Mouse (Mus musculus) C2C12 (cell line): ENCODE measurements at regions not wholly inside any gene's neighbourhood (a gene's known extent, or its start where the extent isn't known, plus 50 kb on each side); places are given as distances from the start of the nearest gene placed in this dataset.

Experiments used
- H3K27me3 ChIP-seq: one replicate; pipeline ENCODE4 v1.6.1; 2011; ENCODE audit not compliant: control insufficient read depth, insufficient read depth, insufficient read length
- H3K36me3 ChIP-seq: one replicate; pipeline ENCODE4 v1.6.1; 2011; ENCODE audit not compliant: control insufficient read depth, insufficient read depth
- H3K4me3 ChIP-seq: one replicate; pipeline ENCODE4 v1.5.1; 2011; ENCODE audit warnings: mild to moderate bottlenecking, control low read depth; ENCODE audit not compliant: poor library complexity, insufficient read depth, severe bottlenecking
- H3K79me2 ChIP-seq: one replicate; pipeline ENCODE4 v1.6.1; 2011; ENCODE audit not compliant: control insufficient read depth, insufficient read depth
- H3K79me3 ChIP-seq: one replicate; pipeline ENCODE4 v1.6.1; 2011; ENCODE audit warnings: low read depth, control low read depth
- H3ac ChIP-seq: one replicate; pipeline ENCODE3; 2011; ENCODE audit warnings: low read depth; ENCODE audit not compliant: control insufficient read depth, insufficient read length
- CEBPB ChIP-seq: IDR thresholded peaks from one replicate; pipeline ENCODE4 v1.6.1; 2011; ENCODE audit warnings: low read depth, mild to moderate bottlenecking, control low read depth, moderate library complexity
- CTCF ChIP-seq: IDR thresholded peaks from one replicate; pipeline ENCODE4 v1.5.1; 2011; ENCODE audit not compliant: control insufficient read depth, insufficient read depth, insufficient read length
- FOSL1 ChIP-seq: IDR thresholded peaks from one replicate; pipeline ENCODE4 v1.8.0; 2011; ENCODE audit warnings: mild to moderate bottlenecking, low read length; ENCODE audit not compliant: poor library complexity, insufficient read depth, severe bottlenecking
- MAX ChIP-seq: IDR thresholded peaks from one replicate; pipeline ENCODE4 v1.6.1; 2011; ENCODE audit warnings: mild to moderate bottlenecking, control low read depth
- MYOD1 ChIP-seq: IDR thresholded peaks from one replicate; pipeline ENCODE4 v1.6.1; 2011; ENCODE audit warnings: low read depth; ENCODE audit not compliant: control insufficient read depth, insufficient read length
- MYOG ChIP-seq: IDR thresholded peaks from one replicate; pipeline ENCODE4 v1.6.1; 2011; ENCODE audit not compliant: control insufficient read depth, insufficient read length; ENCODE audit errors: extremely low read depth
- USF1 ChIP-seq: IDR thresholded peaks from one replicate; pipeline ENCODE4 v1.6.1; 2011; ENCODE audit warnings: low read depth, mild to moderate bottlenecking, control low read depth, moderate library complexity

- no peaks in the 10 kb centered on the region for H3K79me3 ChIP-seq
- H3K27me3 ChIP-seq: no peaks in the 10 kb centered on the region
- H3K79me2 ChIP-seq: no peaks in the 10 kb centered on the region
- no peak overlapping the region for H3ac ChIP-seq
- no peak for TF ChIP-seq MYOG
- no peak for TF ChIP-seq FOSL1
- no peak for TF ChIP-seq CTCF
- no peak for TF ChIP-seq USF1
- TF ChIP-seq CEBPB: no peak
- TF ChIP-seq MAX: no peak
- no peak for TF ChIP-seq MYOD1
- no peaks in the 10 kb centered on the region for H3K36me3 ChIP-seq
- H3K4me3 ChIP-seq: no peak overlapping the region
Measured at GRCm38 (mm10) chr5:89932999-89933398, 49.9 kb upstream of the Adamts3 start.
